Mouse (Mus musculus) left cerebral cortex, adult 8-10 months (tissue): ENCODE results near the gene Zic4. TPM values are rescaled to one million over a fixed set of nuclear protein-coding genes. Genes with fewer than 3 reads are reported as not detected.

Experiments used
- DNase-seq, 2 experiments: peaks; one replicate each; pipeline ENCODE4 v3.0.0; 2022; ENCODE audit warnings: low spot score in 2 of 2
- total RNA-seq, 4 experiments: library from RNA; stranded (reverse); gene quantifications; 2 replicates each; pipeline ENCODE4 v1.2.4; 2022

Zic4 gene
- 1 to 10 TPM; 3.2 to 8.1 (median 5.6) TPM for total RNA-seq

DNA sequence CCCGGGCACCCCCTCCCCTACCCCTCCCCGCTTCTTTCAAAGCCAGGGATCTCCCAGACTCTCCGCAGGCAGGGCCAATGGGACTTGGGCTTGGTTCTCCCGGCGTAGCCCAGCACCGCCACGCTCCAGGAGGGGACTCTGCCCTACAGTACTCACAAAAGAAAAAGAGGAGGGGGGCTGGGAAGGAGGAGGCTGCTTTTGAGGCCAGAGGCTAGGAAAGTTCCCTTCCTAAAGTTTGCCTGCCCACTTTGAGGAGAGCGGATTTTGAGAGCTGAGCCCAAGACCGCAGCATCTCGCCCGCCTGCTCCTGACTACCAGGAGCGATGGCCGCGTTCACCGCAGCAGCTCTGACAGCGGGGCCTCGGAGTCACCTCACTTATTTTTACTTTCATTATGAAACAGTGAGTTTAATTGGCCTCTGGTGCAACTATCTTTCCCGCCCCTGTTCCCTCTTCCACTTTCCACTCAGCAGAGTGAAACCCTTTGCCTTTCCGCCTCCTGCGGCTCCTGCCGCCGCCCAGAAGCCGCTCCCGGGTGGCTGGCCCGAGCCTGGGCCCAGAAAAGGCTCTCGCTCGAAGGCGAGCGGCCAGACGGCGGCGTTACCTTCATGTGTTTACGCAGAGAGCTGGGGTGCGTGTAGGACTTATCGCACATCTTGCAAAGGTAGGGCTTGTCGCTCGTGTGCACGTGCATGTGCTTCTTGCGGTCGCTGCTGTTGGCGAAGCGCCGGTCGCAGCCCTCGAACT is at the start of gene Zic4:
Zic4 (plus strand) TSS at position 558 of the 746 bp plus-strand sequence.
- no peak for DNase-seq

DNA sequence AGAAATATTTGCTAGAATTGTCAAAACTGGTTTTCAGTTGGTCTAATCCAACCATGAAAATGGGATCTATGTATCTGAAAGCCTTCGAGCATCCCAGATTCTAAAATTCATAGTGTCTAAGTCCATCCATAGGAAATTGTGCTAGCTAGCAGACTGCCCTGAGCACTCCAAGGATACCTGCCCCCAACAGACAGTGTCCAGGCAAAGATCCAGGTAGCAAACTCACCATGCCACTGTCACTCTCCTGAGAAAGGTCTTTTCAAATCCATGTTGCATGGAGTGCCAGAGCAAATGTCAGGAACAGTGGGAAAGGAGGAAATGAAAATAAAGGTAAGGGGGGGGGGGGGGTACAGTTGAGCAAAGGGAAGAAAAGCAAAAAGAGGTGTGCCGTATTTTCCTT is 14.6 kb upstream of the Zic4 start:
- no peak for DNase-seq

DNA sequence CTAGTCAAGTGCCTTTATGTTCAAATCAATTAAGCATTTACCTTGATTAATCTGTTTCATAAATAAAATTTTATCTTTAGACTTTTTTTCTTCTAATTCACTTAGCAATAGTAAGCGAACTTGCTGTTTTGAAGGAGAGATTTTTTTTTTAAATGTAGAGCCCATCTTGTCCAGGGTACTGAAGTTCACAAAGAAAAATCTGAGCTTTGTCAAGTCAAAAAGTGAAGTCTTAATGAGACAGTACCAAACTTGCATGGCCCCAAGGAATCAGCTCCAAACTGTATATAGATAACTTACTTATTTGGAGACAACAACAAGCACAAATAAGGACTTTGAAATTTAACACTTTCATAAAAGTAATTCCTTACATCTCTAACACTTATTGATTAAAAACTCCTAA is 13.5 kb upstream of the Zic4 start:
- DNase-seq: no peak

GRCm38 (mm10) chr9:91350211-91350791 is 11.9 kb upstream of the Zic4 start:
- DNase-seq: no peak

- no peak for DNase-seq
Measured at GRCm38 (mm10) chr9:91350861-91351291, 11.3 kb upstream of the Zic4 start.

DNA sequence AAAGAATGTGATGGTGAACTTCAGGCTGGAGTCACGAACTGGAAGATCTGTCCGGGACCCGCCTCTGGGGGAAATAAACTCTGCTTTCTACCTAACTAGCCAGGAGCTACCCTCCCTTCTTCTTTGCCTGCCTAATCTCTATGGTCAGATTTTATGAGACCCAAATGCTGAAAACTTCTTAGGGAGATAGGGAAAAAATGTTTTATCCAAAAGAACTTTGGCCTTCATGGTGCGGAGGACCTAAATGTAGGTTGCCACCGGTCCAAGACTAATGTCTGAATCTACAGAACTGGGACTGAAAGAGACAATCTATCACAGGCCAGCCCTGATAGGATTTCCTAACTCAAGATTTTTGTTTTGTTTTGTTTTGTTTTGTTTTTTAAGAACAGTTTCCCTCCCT is 10.9 kb upstream of the Zic4 start:
- DNase-seq: no peak

GRCm38 (mm10) chr9:91351961-91352411 is 10.2 kb upstream of the Zic4 start:
- no peak for DNase-seq

- DNase-seq: no peak
Measured at GRCm38 (mm10) chr9:91352786-91353185, 9.4 kb upstream of the Zic4 start.

DNA sequence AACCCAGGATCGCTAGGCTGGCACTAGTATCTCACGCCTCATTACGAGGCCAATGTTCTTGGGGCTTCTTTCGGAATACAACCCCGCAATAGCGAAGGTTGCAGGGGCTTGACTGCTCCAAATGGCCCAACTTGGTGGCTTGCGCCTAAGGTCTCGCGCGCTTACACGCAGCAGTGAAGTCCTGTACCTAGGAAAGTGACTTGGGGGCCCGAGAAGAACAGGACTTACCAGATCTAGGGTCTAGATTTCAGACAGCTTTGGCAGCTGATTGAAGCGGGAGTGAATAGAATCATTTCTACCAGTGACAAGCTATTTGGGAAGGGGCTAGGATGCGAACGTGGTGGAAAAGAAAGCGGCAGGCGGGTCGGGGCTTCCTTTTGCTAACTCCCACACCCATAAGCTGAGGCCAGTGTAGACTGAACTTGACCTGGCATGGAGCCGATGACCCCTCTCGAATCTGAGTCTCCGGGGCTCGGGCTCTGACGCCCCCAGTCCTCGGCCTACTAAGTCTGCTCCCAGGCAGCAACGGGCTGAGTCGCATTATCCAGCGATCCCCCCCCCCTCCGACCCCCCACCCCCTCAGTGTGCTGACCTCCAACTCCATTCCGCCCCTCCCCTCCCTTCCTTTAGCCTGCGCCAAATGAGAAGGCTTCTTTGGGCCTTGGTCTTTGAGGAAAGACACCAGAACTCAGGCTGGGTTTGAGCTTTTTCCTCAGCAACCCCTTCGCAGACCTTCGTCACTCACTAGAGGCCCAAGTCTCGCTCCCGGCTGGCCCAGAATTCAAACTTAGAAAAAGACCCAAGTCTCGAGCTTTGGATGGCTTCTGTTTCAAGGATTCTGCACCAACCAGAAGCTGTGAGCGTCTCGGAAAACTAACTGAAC is 8.4 kb upstream of the Zic4 start:
- DNase-seq: no peak

DNA sequence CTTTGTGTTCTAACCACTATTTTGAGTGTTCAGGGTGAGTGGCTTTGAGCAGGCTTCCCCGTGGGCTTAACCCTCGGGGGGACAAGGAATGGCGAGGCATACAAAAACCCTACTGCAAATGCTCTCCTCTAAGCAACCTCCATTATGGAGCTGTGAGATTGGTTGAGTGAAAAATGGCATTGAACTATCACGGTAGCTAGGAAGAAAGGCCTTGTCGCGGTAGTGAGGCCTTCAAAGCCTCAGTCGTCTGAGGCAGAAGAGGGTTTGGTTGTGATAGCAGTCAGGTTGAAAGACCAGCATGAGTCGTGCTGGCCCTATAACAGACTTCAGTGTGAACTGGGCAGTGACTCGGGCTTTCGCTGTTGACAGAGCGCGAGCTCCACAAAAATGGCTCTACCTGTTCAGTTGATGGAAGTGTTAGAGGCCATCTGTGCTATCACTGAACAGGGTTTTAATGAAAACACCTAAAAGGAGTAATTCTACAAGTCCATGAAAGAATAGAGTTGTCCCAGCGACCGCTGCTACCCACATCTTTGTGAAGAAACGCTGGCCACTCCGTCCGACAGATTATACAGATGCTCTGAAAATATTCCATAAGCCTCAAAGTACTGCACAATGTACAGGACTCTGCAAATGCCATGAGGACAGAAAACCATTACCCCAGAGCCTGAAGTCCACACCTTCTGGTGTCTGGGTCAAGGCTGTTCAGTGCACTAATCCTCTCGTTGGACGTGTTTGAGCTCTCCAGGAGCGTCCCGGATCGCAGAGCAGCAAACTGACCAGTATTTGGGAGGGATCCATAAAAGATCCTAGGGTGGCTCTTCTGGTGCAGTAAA is 7.6 kb upstream of the Zic4 start:
- no peak for DNase-seq

DNA sequence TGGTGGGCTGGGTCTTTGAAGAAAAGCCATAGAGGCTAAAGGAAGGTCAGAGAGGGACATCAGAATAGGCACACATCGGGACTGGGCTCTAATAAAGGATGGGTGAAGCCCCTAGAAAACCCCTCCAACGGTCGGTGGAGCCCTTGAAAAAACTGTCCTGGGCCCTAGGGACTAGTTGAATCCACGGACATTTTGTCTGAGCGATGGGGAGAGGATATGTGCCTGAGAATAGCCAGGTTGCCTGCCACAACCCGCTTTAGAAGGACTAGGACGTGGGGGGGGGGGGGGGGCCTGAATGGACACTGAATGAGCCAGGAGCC is 7.0 kb upstream of the Zic4 start:
- DNase-seq: no peak

DNA sequence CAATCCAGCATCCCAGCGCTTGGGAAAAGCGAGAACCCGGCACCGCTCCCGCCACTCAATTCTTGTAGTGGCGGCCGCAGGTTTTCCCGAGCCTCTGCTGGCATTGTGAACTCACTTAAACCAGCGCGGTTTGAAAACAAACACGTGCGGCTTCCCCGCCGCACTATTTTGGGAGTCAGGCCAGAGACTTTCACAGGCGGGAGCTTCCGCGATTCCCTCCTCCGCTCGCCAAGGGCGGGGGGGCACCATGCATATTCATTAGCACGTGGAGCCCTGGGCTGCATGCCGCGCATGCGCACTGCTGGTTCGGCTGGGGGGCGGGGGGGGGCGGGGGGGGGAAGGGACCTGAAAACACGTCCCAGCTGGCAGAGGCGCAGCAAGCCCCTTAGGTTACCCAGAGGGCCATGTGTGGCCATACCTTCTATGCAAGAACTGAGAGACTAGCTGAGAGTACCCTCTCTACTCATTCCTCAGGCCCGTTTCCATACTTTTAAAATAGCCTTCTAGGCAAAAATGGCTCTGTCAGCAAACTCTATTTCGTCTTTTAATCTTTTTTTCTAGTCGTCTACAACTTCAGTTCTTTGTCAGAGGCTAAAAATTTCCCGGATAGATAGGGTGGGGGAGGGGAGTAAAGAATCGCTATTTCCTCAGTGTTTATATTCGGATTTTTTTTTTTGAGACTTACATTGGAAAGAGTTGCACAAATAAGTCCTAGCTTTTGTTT is 6.4 kb upstream of the Zic4 start:
- DNase-seq: peak in 1 of 2 experiments; percentile 20

DNA sequence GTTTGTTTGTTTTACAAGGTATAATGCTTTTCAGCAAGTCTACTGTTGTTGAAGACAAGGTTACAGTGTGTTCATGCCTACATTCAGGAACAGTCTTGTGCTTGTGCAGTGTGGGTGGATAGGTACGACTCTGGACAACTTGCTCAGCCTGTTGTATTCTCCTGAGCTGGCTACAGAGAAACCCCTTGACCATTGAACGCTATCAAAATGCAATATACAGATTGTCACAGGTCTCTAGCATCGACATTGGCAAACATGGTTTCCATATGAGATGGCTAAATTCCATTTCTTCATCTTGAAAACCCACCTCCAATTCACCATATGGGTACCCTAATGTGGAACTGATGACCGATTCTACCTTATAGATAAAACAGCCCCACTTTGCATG is 5.9 kb upstream of the Zic4 start:
- no peak for DNase-seq

DNA sequence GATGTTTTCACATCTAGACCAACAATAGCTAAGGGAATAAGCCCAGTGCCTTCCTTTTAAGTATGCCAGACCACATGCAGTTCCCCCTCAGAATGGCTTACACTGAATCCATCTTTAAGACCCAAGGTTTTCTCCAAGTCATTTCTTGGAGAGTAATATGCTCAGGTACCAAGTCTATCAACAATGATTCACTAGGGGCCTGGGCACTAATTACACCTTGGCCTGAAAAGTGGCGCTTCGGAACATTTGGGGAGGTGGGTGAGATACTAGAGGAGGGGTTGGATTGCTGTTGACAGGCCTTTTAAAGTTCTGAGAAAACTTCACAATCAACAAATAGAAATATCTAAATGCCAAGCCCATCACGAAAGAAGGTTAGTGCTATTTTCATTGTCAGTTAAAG is 4.9 kb upstream of the Zic4 start:
- no peak for DNase-seq

- DNase-seq: no peak
Measured at GRCm38 (mm10) chr9:91358851-91359687, 3.1 kb upstream of the Zic4 start.

- DNase-seq: no peak
Measured at GRCm38 (mm10) chr9:91360151-91361032, 1.8 kb upstream of the Zic4 start.

GRCm38 (mm10) chr9:91361033-91361855 is 969 bp upstream of the Zic4 start:
- DNase-seq: no peak
